Mouse (Mus musculus) MN1 (cell line): ENCODE results near the gene Pdia4.
"Not testable (repeated sequence)": the region's sequence is repeated elsewhere in the genome, so short reads cannot be mapped to it uniquely, and the experiment has no call there.

Experiments used
- DNase-seq: peaks from one replicate; pipeline ENCODE4 v3.0.0-alpha.2; 2016; ENCODE audit warnings: low spot score

Pdia4 gene

GRCm38 (mm10) chr6:47813257-47813878, at the start of gene Pdia4:
TSS of gene Pdia4 (minus strand) at chr6:47813430.
- DNase-seq: peak; percentile 96

- DNase-seq: not testable (repeated sequence)
Measured at GRCm38 (mm10) chr6:47857729-47858128, 44.5 kb upstream of the Pdia4 start.

GRCm38 (mm10) chr6:47857241-47857640, 44.0 kb upstream of the Pdia4 start:
- no peak for DNase-seq

- DNase-seq: no peak
Measured at GRCm38 (mm10) chr6:47845779-47846178, 32.5 kb upstream of the Pdia4 start.

- no peak for DNase-seq
Measured at GRCm38 (mm10) chr6:47842337-47842736, 29.1 kb upstream of the Pdia4 start.

GRCm38 (mm10) chr6:47841831-47842230, 28.6 kb upstream of the Pdia4 start:
- DNase-seq: no peak

GRCm38 (mm10) chr6:47841077-47841476, 27.8 kb upstream of the Pdia4 start:
- no peak for DNase-seq

GRCm38 (mm10) chr6:47837630-47838029, 24.4 kb upstream of the Pdia4 start:
- DNase-seq: no peak

GRCm38 (mm10) chr6:47835984-47836521, 22.8 kb upstream of the Pdia4 start:
- DNase-seq: peak; percentile 55

GRCm38 (mm10) chr6:47835482-47835983, 22.3 kb upstream of the Pdia4 start, which contains the start of gene Zfp398:
TSS of gene Zfp398 (plus strand) at chr6:47835661.
- DNase-seq: peak; percentile 94

GRCm38 (mm10) chr6:47832220-47832619, 19.0 kb upstream of the Pdia4 start:
- no peak for DNase-seq

GRCm38 (mm10) chr6:47830104-47831078, 17.2 kb upstream of the Pdia4 start, which contains the start of gene Zfp786:
TSS of gene Zfp786 (minus strand) at chr6:47830867.
- peak; percentile 94 for DNase-seq

- peak; percentile 57 for DNase-seq
Measured at GRCm38 (mm10) chr6:47828950-47829349, 15.7 kb upstream of the Pdia4 start.

- DNase-seq: no peak
Measured at GRCm38 (mm10) chr6:47827462-47827861, 14.2 kb upstream of the Pdia4 start.

GRCm38 (mm10) chr6:47824241-47824640, 11.0 kb upstream of the Pdia4 start:
- DNase-seq: no peak

GRCm38 (mm10) chr6:47821776-47822175, 8.5 kb upstream of the Pdia4 start:
- DNase-seq: no peak

- no peak for DNase-seq
Measured at GRCm38 (mm10) chr6:47821236-47821635, 8.0 kb upstream of the Pdia4 start.

GRCm38 (mm10) chr6:47819626-47820325, 6.5 kb upstream of the Pdia4 start:
- no peak for DNase-seq

- no peak for DNase-seq
Measured at GRCm38 (mm10) chr6:47818721-47819120, 5.5 kb upstream of the Pdia4 start.

GRCm38 (mm10) chr6:47816151-47816550, 2.9 kb upstream of the Pdia4 start:
- DNase-seq: no peak

GRCm38 (mm10) chr6:47812271-47812915, 837 bp downstream of the Pdia4 start:
- DNase-seq: peak; percentile 21
